Mouse (Mus musculus) macrophage (primary cell): Measurements from ENCODE around the gene Slc39a11. TPM values are rescaled to one million over a fixed set of nuclear protein-coding genes. Genes with fewer than 3 reads are reported as not detected.

Source experiments
- H3K27ac ChIP-seq: fragments of 350-480 bp; formaldehyde crosslinking; 2 replicates; pipeline ENCODE4 v1.9.0; 2021
- H3K36me3 ChIP-seq: fragments of 350-480 bp; formaldehyde crosslinking; 2 replicates; pipeline ENCODE4 v1.9.0; 2021; ENCODE audit errors: inconsistent target
- H3K4me3 ChIP-seq: fragments of 350-480 bp; formaldehyde crosslinking; 2 replicates; pipeline ENCODE4 v1.9.0; 2021; ENCODE audit errors: inconsistent target
- H3K79me2 ChIP-seq: fragments of 350-480 bp; formaldehyde crosslinking; 2 replicates; pipeline ENCODE4 v1.9.0; 2021; ENCODE audit errors: inconsistent target
- WGBS: methylation state at CpG from one replicate; pipeline ENCODE4 v1.1.7; 2026; ENCODE audit warnings: inconsistent platforms; ENCODE audit not compliant: missing documents; 5-methylcytosine and 5-hydroxymethylcytosine counted together
- polyA plus RNA-seq: library from polyadenylated mRNA; stranded (reverse); fragments of 250-400 nt; gene quantifications from 3 replicates; pipeline ENCODE4 v1.2.4, GENCODE M21; 2018; ENCODE audit warnings: inconsistent platforms

The Slc39a11 gene
- polyA plus RNA-seq, 1 experiment from 2014 or later, result 21.0 TPM

DNA sequence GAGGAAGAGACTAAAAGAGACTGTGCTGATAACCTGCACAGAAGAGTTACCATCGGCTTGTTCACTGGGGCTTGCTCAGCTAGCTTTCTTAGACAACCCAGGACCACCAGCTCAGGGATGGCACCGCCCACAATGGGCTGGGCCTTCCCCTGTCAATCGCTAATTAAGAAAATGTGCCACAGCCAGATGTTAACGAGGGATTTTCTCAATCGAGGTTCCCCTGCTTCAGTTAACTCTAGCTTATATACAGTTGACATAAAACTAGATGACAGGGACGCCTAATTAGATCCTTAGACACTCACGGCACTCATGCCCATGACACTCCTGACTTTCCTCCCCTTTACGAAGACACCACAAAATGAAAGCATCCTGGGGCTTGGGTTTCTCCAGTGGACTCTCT, 268.3 kb downstream of the Slc39a11 start:
- Histone ChIP-seq H3K36me3 (no peaks in the 10 kb centered on the region), H3K79me2 (no peaks in the 10 kb centered on the region), H3K27ac (no peak overlapping the region), H3K4me3 (no peak overlapping the region)
- 91% methylated on average over 8 of the region's 8 CpGs for WGBS

GRCm38 (mm10) chr11:113378867-113379266, 271.0 kb downstream of the Slc39a11 start:
- Histone ChIP-seq H3K79me2 (no peaks in the 10 kb centered on the region), H3K27ac (no peak overlapping the region), H3K4me3 (no peak overlapping the region), H3K36me3 (no peaks in the 10 kb centered on the region)
- WGBS, result 91% methylated on average over 9 of the region's 9 CpGs

DNA sequence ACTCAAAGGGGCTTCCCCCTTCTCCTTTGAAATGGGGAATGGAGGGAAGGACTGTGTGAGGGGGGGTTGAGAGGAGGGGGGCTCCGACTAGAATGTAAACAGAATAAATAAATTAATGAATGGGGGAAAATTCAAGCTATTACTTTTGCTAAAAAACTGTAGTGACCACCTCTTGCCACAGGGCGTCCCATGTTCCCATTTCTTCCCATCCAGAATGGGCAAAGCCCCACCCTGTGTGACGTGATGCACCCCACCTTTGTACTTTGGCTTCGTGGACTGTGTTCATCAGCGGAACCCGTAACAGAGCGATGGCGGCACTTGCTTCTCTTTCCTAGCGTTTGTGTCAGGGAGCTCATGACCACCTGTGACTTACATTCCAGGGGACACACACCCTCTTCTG, 273.8 kb downstream of the Slc39a11 start:
- Histone ChIP-seq H3K4me3 (no peak overlapping the region), H3K27ac (no peak overlapping the region), H3K36me3 (no peaks in the 10 kb centered on the region), H3K79me2 (no peaks in the 10 kb centered on the region)
- WGBS, result 99% methylated on average over 8 of the region's 9 CpGs

- H3K79me2 ChIP-seq, result no peaks in the 10 kb centered on the region
- no peak overlapping the region for H3K4me3 ChIP-seq
- WGBS, result 95% methylated on average over 10 of the region's 10 CpGs
- H3K27ac ChIP-seq, result no peak overlapping the region
- no peaks in the 10 kb centered on the region for H3K36me3 ChIP-seq
Measured at GRCm38 (mm10) chr11:113373926-113374325, 276.0 kb downstream of the Slc39a11 start.

DNA sequence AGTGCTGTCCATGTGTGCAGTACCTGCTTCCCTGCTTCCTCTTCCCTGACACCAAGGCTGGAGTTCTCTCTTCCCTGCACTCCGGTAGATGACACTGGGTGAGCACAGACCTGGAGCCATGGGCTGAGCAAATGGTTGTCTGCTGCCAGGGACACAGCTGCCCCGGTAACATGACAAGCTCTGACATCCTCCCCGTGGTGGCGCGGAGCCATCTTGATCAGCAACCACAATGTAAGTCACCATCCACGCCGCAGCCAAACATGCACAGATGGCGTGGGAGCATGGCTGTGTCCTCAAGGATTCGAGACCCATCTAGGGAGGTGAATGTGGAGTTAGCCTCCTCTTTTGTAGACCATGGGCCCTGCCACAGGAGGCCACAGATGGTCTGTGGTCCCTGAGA, 276.5 kb downstream of the Slc39a11 start:
- no peak overlapping the region for H3K4me3 ChIP-seq
- 95% methylated on average over 9 of the region's 9 CpGs for WGBS
- H3K27ac ChIP-seq, result no peak overlapping the region
- no peaks in the 10 kb centered on the region for H3K79me2 ChIP-seq
- no peaks in the 10 kb centered on the region for H3K36me3 ChIP-seq

DNA sequence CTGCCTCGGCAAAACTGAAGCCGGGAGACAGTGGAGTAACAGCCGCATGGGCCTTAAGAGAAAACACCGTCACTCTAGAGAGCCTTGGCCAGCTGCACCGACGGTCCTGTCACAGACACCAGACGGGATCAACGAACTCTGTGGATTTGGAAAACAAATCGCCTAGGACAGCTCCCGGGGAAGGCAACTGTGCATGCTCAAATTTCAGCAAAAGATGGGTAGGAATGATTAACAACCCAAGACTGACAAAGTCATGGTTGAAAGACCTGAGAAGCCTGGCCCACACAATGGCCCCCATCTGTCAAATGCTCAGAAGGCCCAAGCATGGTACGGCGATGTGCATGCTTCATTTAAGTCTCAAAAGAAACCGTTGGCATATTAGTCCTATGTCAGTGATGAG, 281.8 kb downstream of the Slc39a11 start:
- Histone ChIP-seq H3K79me2 (no peaks in the 10 kb centered on the region), H3K36me3 (no peaks in the 10 kb centered on the region), H3K4me3 (no peak overlapping the region), H3K27ac (no peak overlapping the region)
- 97% methylated on average over 13 of the region's 13 CpGs for WGBS

DNA sequence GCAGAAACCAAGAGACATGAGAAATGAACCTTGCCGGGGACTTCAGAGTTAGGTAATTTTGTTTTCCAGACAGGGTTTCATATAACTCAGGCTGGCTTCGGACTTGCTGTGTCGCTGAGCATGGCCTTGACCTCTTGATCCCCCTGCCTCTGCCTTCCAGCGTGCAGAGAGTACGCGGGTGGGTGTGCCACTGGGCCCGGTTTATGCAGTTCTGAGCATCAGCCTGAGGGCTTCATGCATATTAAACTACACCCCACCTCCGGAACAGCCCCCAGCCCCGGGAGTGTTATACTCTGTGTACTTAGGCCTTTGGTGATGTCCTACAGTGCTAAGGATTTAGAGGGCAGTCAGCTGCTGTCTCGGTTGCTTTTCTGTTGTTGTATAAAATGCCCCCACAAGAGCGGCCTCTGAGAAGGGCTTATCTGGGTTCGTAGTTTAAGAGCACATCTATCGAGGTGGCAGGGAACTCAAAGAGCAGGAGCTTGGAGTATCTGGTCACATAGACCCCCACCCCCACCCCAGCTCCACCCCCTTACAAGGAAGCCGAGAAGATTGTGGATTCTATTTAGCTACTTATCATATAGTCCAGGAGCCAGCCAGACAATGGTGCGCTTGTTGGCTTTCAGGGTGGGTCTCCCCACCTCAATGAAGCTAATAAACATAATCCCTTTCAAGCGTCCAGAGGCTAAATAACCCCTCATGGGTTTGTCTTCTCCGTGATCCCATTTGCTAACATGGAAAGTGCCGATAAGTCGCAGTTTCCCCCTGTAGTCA, 283.4 kb downstream of the Slc39a11 start:
- Histone ChIP-seq H3K36me3 (no peaks in the 10 kb centered on the region), H3K79me2 (no peaks in the 10 kb centered on the region), H3K4me3 (no peak overlapping the region), H3K27ac (no peak overlapping the region)
- WGBS, result 95% methylated on average over 17 of the region's 19 CpGs

GRCm38 (mm10) chr11:113363739-113364138, 286.1 kb downstream of the Slc39a11 start:
- Histone ChIP-seq H3K27ac (no peak overlapping the region), H3K4me3 (no peak overlapping the region), H3K79me2 (no peaks in the 10 kb centered on the region), H3K36me3 (no peaks in the 10 kb centered on the region)
- 91% methylated on average over 12 of the region's 13 CpGs for WGBS

DNA sequence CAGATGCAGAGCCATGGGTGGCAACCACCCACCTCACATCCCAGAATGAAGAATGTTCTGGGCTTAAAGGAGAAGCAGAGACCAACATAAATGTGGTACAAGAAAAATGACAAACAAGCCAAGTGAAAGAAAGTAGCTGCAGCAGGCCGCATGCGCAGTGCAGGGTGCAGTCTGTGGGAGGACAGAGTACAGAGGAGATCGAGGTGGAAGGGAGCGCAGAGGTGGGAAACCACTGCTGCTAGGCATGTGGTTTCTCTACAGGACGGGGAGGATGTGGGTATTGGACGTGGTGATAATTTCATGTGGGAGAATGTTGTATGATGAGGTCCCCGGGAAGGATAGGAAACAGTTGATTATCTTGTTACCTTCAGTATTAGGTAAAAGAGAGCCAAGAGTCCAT, 287.3 kb downstream of the Slc39a11 start:
- H3K27ac ChIP-seq, result no peak overlapping the region
- no peaks in the 10 kb centered on the region for H3K79me2 ChIP-seq
- no peak overlapping the region for H3K4me3 ChIP-seq
- no peaks in the 10 kb centered on the region for H3K36me3 ChIP-seq
- 52% methylated on average over 7 of the region's 7 CpGs for WGBS

GRCm38 (mm10) chr11:113360049-113360835, 289.6 kb downstream of the Slc39a11 start:
- H3K36me3 ChIP-seq, result no peaks in the 10 kb centered on the region
- H3K27ac ChIP-seq, result no peak overlapping the region
- no peak overlapping the region for H3K4me3 ChIP-seq
- no peaks in the 10 kb centered on the region for H3K79me2 ChIP-seq
- WGBS, result 100% methylated on average over 10 of the region's 10 CpGs

- no peak overlapping the region for H3K27ac ChIP-seq
- 100% methylated on average over 5 of the region's 5 CpGs for WGBS
- H3K79me2 ChIP-seq, result no peaks in the 10 kb centered on the region
- no peaks in the 10 kb centered on the region for H3K36me3 ChIP-seq
- no peak overlapping the region for H3K4me3 ChIP-seq
Measured at GRCm38 (mm10) chr11:113355932-113356331, 293.9 kb downstream of the Slc39a11 start.

DNA sequence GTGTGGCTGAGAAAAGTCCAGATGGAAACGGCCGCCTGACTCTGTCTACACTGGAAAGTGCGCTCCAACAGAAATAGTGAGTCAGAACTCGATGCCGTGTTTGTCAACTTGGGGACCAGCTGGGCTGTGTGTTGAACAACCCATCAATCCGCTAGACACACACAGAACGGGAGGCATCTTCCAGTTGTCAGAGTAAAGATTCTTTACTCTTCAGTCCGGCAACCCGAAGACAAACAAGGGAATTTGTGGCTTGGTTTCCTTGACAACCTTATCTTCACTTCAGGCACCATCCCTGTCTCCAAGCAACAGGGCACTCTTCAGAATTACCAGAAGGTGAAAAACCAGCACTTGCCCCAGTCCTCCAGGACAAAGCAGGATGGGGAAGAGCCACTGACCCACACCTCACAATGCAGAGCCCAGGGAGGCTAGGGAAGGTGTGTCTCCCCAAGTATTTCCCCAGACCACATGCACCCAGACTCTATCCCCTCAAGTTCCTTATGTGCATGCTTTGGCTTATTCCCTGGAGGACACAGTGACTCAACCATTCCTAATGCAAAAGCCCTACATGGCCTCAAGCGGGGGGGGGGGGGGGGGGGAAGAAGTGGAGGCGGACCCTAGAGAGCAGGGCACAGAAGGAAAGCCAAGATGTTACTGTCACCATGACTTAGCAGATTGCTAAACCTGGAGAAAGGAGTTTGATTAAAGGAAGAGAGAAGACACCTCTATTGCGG, 297.6 kb downstream of the Slc39a11 start:
- no peaks in the 10 kb centered on the region for H3K36me3 ChIP-seq
- H3K27ac ChIP-seq, result no peak overlapping the region
- H3K79me2 ChIP-seq, result no peaks in the 10 kb centered on the region
- WGBS, result 93% methylated on average over 11 of the region's 12 CpGs
- H3K4me3 ChIP-seq, result no peak overlapping the region

GRCm38 (mm10) chr11:113350583-113350982, 299.3 kb downstream of the Slc39a11 start:
- Histone ChIP-seq H3K27ac (no peak overlapping the region), H3K36me3 (no peaks in the 10 kb centered on the region), H3K4me3 (no peak overlapping the region), H3K79me2 (no peaks in the 10 kb centered on the region)
- 95% methylated on average over 4 of the region's 4 CpGs for WGBS

DNA sequence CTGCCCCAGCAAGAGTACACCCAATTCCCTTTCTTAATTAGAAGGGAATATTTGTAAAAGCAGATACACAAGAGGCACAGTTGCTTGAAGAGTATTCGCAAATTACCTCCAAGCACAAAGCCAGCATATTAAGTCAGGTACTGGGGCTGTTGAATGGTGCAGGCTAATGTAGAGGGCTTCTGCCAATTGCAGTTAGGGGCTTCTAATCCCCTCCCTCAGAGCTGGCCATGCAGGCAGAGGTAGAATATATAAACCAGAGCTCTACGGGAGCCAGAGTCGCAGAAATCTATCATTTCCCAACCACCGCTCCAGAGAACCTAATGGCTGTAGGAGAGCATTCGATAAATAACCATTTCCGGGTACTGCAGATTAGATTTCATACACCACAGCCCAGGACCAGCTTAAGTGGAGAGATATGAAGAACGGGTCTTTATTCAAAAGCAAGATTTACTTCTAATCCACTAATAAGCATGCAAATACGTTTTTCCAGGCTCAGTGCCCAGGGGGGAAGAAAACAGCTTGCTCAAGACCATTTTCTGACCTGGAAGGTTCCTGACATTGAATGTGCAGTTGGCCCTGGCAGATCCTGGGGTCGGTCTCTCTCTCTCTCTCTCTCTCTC, 302.9 kb downstream of the Slc39a11 start:
- Histone ChIP-seq H3K27ac (no peak overlapping the region), H3K36me3 (no peaks in the 10 kb centered on the region), H3K79me2 (no peaks in the 10 kb centered on the region), H3K4me3 (no peak overlapping the region)
- 97% methylated on average over 9 of the region's 9 CpGs for WGBS
